Mouse (Mus musculus) layer of hippocampus, postnatal 36 days (tissue): ENCODE results near the gene Sin3b. TPM values are rescaled to one million over a fixed set of nuclear protein-coding genes. Genes with fewer than 3 reads are reported as not detected.
"Not testable (repeated sequence)": the region's sequence is repeated elsewhere in the genome, so short reads cannot be mapped to it uniquely, and the experiment has no call there.

Source experiments
- DNase-seq, 2 experiments: peaks; one replicate each; pipeline ENCODE4 v3.0.0; 2022
- total RNA-seq, 2 experiments: library from RNA; stranded (reverse); gene quantifications; 2 replicates each; pipeline ENCODE4 v1.2.3; 2021

Sin3b gene
- 100 to 1,000 TPM; 170 to 183 TPM for total RNA-seq

DNA sequence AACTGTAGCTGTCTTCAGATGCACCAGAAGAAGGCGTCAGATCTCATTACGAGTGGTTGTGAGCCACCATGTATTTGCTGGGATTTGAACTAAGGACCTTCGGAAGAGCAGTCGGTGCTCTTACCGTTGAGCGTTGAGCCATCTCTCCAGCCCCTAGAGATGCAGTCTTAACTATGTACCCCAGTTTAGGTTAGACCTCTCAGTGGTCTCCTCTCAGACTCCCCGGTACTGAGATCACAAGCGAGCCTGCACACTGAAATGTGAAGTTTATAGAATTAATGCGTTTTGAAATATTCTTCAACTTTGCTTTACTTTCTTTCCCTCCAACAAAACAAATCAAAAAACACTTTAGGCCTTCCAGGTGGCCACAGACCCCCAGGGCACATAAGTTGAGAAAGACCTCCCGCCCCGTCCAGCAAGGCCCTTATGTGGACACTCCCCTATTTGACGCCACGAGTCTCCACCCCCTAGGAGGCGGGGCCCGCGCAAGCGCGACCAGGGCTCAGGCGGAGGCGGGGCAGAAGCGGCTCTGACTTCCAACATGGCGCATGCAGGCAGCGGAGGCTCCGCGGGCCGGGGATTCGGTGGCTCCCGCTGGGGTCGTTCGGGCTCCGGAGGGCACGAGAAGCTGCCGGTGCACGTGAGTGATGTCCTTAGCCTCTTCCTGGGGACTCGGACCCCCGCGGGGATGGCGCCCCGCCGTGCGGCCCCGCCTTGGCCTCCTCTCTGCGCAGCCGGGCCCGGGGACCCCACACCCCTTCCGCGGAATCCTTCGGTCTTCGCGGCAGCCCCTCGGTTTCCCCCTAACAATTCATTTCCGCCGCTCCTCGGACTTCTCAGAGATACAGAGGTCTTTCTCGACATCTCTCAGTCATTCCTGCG lies at the start of gene Sin3b:
TSS of gene Sin3b (plus strand) at position 517 of the 882 bp plus-strand sequence.
- peak; percentile 93 to 94 for DNase-seq

DNA sequence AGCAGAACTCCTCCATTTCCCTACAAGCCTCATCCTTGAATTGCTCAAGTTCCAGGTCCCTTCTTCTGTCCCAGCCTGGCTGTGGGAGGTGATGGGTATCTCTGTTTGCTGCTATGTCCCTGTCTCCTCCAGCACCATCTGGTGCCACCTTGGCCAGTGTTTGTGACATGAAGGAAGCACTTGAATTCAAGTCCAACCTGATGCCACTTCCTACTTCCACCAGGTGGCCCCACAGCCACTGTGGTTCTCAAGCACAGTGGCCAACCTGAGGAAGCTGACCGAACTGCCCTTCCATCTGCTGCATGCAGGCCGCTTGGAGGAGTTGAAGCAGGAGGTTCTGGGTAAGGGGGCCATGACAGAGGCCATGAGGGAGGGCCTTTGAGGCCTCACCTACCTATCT lies 48.9 kb upstream of the Sin3b start:
- DNase-seq = no peak

DNA sequence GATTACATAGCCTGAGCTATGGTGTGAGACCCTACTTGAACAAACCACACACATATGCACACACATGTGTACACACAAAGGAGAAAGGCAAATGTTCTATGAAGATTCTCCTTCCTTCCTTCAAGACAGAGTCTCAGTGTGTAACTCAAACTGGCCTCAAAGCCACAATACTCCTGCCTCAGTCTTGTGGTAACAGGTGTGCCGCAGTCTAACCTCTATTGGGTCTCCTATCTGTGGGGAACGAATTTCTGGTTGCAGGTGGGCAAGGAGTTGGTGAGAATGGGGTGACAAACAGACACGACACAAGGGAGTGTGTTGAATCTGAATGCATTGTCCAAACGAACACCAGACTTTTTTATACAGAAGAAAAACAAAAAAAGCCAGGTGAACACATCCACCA lies 46.6 kb upstream of the Sin3b start:
- no peak for DNase-seq

DNA sequence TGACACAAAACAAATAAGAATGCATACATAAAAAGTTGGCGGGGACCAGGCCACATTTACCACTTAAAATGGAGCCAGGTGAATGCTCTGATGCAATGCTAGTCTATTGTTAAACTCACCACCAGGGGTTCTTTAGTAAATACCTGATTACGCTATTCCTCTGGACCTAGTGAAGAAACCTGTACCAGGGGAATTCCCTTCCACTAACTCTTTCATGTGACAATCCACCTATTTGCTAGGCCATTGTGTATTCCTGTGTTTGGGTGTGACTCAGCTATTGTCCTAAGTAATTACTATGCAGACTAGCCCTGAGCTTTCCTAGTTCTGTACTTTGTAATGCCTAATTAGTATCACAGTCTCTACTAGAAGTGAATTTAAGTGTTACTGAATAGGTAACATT lies 46.2 kb upstream of the Sin3b start:
- not testable (repeated sequence) for DNase-seq

DNA sequence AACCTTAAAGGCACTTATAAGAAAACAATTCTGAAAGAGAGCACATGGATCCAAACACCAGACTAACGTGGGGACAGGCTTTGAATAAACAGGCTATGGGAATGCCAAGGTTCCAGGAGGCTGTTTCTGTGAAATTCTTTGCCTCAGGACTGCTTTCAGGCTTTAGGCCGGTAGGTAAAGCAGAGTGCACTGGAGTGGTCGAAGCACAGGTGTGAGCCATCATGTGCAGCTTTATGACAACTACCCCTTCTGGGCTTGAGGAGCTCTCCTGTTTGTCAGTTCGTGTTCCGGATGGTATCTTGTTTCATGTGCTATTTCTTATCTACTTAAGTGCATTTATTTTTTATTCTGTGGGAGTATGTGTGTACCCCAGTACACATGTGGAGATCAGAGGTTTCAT lies 45.8 kb upstream of the Sin3b start:
- DNase-seq = no peak

DNA sequence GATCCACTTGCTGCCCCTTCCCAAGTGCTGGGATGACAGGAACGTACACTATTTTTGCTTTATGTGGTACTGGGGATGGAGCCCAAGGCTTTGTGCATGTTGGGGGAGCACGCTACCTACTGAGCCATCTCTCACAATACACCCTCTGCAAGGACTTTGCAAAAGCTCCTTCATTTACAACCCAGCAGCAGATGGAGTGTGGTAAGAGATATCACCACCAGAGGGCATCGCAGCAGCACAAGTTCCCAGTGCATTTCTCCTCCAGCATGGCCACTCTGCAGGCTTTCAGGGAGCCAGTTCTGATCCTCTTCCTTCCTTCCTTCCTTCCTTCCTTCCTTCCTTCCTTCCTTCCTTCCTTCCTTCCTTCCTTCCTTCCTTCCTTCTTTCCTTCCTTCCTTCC lies 43.0 kb upstream of the Sin3b start:
- peak; percentile 59 to 68 for DNase-seq

DNA sequence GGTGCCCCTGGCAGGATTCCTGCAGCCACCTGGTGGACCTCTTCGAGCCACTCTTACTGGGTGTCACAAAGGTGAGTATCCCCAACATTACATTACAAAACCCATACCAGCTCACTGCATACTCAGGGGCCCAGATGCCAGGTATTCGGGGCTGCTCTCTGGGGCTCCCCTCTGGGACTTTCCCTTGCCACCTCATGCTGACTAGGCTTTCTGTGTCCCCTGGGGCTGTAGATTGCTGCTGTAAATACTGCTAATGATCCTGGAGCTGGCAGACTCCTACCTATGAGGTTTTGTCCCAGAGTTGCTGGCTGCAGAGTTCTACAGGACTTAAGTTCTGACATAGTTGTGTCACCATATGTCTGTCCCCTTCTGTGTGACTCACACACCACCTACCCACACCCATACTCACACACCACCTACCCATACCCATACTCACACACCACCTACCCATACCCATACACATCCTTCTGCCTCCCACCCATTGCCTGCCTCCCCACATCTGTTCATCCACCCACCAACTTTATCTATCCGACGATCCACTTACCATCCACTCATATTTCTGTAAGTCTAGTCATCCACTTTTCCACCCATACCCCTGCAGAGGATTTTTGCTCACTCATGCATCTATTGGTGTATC lies 40.9 kb upstream of the Sin3b start:
- DNase-seq = peak in 1 of 2 experiments; percentile 29

DNA sequence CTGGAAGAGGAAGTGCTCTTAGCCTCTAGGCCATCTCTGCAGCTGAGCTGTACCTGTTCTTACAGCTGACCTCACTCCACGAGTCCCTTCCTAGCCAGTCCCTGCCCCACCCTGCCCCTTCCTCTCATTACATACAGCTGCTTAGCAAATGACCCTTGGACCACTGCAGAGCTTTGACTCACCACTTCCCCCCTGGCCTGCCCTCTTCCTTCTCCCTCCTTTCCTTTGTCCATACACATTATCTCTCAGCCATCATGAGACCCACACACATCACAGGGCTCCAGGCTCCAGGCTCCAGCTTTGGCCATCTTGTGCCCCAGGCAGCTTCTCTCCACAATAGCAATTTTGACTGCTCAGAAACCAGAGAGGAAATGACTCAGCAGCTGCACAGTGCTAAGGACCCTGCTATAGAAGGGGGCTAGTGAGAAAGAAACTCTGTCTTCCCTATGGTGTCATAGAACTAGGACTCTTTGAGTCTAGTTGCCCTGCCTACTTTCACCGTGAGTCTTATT lies 40.0 kb upstream of the Sin3b start:
- DNase-seq = no peak

DNA sequence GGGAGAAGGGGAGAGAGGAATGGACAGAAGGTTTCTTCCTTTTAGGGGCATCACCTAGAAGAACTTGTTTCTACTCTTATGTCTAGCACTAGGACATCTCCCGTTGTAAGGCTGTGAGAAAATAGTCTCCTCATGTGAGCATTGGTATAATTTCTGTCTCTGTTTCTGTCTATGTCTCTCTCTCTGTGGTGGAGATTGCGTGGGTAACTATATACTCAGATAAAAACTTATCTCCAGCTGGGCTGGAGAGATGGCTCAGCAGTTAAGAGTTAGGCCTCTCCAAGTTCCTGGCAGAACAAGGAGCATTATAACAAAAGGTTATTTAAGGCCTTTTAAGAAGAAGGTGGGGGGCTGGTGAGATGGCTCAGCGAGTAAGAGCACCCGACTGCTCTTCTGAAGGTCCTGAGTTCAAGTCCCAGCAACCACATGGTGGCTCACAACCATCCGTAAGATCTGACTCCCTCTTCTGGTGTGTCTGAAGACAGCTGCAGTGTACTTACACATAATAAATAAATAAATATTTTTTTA lies 39.4 kb upstream of the Sin3b start:
- not testable (repeated sequence) for DNase-seq

DNA sequence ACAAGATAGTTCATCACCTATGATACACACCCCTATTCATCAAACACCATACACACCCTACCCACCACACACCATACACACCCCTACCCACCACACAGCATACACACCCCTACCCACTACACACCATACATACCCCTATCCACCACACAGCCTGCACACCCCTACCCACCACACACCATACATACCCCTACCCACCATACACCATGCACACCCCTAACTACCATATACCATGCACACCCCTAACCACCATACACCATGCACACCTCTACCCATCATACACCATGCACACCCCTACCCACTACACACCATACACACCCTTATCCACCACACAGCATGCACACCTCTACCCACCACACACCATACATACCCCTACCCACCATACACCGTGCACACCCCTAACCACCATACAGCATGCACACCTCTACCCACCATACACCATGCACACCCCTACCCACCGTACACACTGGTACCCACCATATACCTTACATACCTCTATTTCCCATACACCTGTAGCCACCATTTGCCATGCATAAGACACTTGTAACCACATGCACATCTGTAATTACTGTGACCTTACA lies 24.6 kb upstream of the Sin3b start:
- DNase-seq = no peak

DNA sequence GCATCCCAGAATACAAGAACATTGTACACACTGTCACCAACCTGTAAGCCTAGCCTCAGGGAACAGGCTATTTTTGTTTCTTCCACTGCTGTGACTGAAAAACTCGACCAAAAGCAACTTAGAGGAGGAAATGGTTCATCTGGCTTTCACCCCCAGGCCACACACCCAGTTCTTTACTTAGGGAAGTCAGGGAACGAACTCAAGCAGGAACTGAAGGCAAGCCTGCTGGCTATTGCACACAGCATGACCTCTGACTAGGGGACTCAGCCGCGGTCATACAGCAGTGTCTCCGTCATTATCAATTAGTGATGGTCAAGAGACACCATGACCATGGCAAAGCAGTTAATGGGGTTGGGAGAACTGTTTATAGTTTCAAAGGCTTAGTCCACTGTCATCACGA lies 10.5 kb upstream of the Sin3b start:
- no peak for DNase-seq

DNA sequence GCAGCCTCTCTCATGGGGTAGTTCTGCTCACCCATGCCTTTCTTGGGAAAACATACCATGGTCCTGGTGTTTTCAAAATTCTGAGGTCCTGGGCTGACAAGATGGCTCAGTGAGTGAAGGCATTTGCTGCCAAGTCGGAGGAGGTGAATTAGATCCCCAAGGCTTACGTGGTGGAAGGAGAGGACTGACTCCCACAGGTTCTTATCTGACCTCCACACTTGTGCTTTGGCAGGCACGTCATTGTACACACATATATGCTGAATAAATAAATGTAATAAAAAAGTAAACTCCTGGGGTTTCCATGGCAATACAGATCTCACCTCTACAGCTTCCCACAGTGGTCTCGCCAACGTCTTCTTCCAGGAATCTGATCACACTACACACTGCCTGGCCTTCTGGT lies 6.5 kb upstream of the Sin3b start:
- DNase-seq = no peak

DNA sequence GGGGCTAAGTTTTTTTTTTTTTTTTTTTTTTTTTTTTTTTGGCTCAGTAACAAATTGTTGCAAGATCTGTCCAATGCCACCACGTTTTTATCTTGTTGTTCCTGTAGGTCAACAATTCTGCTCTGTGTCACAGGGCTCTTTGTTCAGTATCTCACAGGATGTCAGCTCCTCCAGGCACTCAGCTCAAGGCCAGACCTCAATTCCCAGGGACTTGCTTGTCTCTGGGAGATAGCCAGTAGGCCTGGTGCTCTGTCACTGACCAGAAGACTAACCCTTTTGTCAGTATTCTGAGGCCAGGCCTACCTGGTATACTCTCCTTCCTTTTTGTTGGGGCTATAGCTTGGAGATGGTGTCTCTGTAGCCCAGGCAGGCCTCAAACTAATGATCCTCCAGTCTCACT lies 2.5 kb upstream of the Sin3b start:
- no peak for DNase-seq

DNA sequence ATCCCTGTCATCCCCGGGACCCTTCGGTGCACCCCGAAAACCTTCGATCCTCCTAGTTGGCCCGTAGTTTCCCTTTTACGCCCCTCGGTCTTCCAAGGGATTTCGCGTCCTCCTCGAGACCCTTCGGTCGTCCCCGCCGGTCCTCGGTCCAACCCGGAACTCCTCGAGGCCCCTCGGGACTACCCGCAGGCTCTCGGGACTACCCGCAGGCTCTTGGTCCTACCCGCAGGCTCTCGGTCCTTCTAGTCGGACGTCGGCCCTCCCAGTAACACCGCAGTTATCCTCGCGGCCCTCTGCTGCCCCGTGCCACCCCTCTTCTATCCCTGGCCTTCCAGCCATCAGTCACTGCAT lies 541 bp downstream of the Sin3b start:
- DNase-seq = no peak

DNA sequence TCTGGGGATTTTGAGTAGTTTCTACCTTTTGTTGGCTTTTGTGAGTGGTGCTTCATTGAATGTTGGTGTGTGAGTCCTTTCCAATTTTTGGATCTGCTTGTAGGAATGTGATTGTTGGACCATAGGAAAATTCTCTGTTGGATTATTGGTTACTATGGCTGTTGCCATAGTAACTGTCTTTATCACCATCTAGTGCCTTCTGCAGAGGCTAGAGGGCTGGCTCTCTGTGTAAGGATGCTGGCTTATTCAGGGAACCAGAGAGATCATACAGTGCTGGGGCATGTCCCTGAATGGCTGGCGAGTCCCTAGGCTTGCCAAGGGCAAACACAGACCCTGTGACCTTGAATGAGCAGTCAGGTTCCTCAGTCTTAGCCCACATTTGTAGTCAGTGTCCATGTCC lies 5.6 kb downstream of the Sin3b start:
- DNase-seq = peak in 1 of 2 experiments; percentile 9

DNA sequence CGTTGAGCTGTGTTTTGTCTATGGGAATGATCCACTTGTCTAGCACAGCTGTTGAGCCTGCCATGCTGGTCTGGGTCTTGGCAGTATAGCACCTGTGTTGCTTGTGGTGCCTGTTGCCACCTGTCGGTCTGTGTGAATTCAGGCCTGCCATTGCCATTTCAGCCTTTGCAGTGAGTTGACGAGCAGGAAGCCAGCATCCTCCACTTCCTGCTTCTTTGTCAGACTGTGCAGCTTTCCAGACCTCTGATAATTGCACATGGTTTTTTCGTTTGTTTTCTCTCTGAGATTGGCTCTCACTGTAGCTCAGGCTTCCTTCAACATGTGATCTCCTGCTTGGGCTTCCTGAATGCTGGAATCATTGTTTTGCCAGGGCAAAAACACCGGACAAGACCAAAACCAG lies 11.9 kb downstream of the Sin3b start:
- DNase-seq = no peak

DNA sequence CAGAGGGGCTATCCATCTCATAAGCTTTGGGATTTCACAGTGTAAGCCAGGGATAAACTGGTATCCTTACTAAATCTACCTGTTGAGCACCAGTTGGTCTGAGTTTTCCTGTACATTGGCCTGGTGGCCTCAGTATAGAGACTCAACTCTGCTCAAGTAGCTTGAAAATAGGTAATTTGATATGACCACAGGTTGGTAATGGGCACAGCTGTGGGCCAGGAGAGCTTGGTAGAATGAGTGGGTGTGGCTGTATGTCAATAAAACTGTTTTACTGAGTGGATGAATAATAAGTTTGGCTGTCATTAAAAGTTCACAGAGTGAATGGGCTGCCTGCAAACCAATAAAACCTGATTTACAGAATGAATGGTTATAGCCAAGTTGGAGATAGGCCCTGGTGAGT lies 13.8 kb downstream of the Sin3b start:
- DNase-seq = no peak

DNA sequence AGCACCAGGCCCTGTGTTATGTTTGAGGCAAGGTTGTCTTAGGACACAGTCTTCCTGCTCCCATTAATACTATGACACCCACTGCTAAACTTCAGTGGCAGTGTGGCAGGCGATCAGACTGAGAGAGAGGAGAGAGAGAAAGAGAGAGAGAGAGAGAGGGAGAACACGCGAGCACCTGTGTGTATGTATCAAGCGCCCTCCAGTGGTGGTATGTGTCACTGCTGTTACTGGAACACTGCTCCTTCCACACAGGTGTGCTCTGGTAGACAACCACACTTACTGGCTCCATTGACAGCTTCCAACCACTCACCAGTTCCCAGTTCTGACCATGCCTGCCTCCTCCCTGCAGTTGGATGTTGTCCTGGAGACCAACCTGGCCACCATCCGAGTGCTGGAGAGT lies 23.0 kb downstream of the Sin3b start:
- DNase-seq = peak in 1 of 2 experiments; percentile 39

DNA sequence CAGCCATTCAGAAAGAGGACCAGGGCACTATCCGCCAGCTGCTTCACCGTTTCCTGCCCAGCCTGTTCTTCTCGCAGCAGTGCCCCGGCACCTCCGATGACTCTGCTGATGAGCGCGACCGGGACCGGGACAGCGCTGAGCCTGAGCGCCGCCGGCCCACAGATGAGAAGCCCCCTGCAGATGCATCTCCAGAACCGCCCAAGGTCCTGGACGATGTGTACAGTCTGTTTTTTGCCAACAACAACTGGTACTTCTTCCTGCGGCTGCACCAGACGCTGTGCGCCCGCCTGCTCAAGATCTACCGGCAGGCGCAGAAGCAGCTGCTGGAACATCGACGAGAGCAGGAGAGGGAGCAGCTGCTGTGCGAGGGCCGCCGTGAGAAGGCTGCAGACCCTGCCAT lies 26.8 kb downstream of the Sin3b start:
- DNase-seq = peak in 1 of 2 experiments; percentile 2

DNA sequence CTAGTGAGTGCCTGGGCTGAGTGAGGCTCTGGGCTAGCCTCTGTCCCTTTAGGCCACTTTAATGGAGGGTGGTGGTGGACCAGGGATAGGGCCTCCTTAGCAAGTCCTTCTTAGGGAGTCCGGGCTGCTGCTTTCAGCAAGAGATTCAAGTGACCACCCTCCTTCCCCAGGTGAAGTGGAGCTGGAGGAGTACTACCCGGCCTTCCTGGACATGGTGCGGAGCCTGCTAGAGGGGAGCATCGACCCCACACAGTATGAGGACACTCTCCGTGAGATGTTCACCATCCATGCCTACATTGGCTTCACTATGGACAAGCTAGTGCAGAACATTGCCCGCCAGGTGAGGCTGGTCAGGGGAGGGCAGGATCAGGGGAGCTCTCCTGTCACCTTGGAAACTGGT lies 27.2 kb downstream of the Sin3b start:
- DNase-seq = peak in 1 of 2 experiments; percentile 3

DNA sequence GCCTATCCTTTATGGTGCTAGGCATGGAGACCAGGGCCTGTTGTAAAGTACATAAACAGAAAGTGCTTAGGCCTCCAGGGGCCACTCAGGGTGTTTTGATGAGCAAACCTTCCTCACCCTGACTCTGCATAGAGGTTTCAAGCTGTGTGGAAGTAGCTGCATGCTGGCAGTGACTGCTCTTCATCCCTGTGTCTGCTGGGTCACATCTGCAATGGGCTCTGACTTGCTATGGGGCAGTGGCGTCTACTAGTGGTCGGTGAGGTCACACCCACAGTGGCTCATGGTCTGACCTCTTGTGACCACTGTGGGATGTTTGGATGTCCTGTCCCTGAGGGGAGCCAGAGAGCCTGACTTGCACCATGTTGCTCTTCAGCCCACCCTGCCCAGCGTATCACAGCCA lies 28.0 kb downstream of the Sin3b start:
- peak in 1 of 2 experiments; percentile 1 for DNase-seq

DNA sequence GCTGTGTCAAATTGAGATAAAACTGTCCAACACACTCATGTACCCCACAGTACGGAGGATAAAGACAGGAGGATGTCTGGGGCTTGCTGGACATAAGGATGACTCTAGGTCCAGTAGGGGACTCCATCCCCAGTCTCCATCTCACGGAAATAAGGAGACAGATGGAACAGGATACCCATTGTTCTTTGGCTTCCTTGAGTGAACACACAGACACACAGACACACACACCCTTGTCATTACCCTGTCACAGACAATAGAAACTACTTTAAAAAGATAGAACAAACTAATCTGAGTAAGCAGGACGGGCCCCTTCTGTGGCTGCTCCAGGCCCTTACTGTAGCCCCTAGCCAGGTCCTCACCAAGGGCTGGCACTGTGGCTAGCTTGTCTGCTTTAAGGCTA lies 29.2 kb downstream of the Sin3b start:
- DNase-seq = no peak

DNA sequence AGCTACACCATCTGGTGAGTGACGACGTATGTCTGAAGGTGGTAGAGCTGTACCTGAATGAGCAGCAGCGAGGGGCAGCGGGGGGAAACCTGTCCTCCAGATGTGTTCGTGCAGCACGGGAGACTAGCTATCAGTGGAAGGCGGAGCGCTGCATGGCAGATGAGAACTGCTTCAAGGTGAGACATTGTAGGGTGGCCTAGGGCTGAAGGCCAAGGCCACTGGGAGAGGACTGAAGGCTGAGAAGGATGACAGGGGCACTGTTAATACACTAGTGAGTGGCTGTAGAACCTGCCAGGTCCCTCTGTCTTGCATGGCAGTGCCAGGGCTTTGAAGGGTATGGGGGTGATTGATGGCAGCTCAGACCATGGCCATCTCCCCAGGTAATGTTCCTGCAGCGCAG lies 30.1 kb downstream of the Sin3b start:
- DNase-seq = peak in 1 of 2 experiments; percentile 0
